Mouse (Mus musculus) cerebellum, adult 8-10 months (tissue): ENCODE measurements around the gene Kmt2c.
"Not testable (repeated sequence)": the region's sequence is repeated elsewhere in the genome, so short reads cannot be mapped to it uniquely, and the experiment has no call there.

Experiments used
- DNase-seq: peaks from one replicate; pipeline ENCODE4 v3.0.0; 2022

Gene Kmt2c

GRCm38 (mm10) chr5:25367126-25367525 is 131.5 kb downstream of the Kmt2c start:
- DNase-seq = no peak

DNA sequence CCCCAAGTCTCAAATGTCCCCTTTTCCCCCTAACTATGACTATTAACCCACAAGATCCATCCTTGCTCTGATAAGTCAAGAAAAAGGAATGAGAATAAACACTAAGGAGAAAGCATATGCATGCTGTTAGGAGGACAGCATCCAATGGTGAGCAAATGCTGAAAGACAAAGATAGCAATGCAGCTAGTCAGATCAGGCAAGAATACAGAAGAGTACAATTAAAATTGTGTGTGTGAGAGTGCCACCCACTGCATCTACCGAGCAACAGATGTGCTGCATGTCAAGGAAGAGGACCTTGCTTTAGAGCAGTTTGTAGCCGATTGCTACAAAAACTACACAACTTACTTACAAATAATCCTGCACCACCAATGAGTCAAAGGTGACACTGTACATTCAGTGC is 145.1 kb downstream of the Kmt2c start:
- no peak for DNase-seq

GRCm38 (mm10) chr5:25331322-25331721 is 167.3 kb downstream of the Kmt2c start:
- DNase-seq = no peak

DNA sequence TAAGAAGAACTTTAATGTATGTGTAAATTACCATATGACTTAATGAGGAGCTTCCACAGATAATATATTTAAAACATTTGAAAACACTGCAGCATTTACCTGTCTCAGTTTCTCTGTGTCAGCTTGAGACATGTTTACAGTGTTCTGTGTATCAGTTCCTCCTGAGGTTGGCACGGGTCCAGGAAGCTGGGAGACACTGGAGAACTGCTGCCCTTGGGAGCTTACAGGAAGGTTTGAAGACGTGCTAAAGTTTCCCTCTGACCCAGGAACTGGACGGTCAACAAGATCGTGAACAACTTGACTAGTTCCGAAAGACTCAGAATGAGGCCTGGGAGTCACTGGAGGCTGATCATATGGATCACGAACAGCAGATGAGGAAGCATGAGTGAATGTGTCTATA is 184.7 kb downstream of the Kmt2c start:
- peak; percentile 13 for DNase-seq

DNA sequence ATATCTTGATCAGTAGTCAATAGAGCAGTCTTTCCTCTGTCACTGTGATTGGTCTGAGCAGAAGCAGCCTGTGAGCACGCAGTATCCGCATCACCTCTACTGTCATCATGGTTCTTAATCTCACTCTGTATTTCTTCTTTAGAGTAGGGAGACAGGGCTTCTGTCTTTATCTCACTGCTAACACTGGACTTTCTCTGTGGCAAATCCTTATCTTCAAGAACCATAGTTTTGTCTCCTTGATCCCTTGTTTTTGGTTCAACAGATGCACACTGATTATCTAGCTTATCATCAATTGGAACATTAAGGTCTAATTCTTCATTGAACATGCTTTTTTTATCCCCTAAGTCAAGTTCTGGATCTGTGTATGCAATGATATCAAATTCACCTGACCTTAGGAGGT is 188.4 kb downstream of the Kmt2c start:
- no peak for DNase-seq

DNA sequence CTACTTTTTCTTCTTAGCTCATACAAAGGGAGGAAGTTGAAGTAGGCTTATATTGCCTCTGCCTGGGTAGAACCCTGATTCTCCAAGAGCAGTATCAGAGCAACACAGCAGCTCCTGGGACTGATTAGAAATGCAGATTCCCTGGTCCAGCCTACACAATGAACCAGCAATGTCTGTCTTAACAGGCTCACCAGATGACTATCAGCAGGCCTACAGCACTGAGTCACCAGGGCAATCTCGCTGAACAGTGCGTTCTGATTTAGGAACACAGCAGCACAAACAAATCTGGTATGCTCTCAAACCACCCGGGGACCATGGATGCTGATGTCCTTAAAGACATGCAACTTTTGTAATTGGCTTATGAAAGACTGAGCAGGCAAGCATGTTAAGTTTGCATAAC is 201.8 kb downstream of the Kmt2c start:
- no peak for DNase-seq

DNA sequence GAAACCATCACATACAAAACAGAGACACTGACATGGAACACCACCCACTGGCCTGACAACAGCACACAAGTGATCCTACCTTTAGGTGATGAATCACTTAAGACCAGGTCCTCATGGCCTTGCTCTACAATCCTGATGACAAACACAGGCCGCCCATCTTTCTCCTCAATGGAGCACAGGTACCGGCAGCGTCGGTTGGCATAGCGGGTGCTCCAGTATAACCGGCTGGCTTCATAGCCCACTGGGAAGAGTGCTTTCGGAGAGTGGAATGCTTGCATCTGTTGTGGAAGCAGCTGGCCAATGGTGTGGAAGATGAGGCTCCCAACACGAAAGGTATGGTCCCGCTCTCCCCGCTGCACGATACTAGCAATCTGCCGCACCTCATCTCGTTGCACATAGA is 214.6 kb downstream of the Kmt2c start:
- no peak for DNase-seq

DNA sequence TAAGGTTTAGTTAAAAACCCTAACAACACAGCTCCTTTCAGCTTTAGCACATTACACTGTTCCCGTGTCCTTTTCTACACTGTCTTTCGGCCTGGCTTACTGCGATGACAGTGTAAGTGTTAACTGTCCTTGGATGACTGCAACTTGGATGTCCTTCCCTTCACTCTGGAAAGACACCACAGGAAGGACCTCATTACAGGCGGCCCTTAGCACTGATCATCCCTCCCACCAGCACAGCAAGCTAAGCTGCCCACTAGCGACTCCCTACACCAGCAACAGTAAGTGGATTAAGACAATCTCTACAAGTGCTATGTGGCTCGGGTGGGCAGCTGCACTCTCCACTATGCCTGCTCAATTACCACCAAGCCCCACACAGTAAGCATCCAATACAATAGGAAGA is 222.2 kb downstream of the Kmt2c start:
- no peak for DNase-seq

DNA sequence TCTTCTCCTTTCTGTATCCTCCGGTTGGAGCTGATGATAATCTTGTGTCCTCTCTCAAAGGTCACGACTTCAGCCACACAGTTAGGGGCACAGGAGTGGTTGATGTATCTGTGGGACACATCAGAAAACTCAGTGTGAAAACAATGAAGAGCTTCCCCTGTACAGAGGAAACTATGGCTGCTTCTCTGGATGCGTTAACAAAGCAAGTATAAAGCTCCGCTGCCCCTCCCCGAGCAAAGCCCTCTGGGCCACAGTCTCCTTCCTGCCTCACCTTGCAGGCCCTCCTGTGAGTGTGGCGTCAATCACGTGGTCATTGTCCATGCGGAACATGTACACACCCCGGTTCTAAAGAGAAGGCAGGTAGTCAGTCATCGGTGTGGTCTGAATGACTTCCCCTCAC is 223.0 kb downstream of the Kmt2c start:
- no peak for DNase-seq

GRCm38 (mm10) chr5:25268258-25268888 is 230.2 kb downstream of the Kmt2c start:
- DNase-seq = no peak

DNA sequence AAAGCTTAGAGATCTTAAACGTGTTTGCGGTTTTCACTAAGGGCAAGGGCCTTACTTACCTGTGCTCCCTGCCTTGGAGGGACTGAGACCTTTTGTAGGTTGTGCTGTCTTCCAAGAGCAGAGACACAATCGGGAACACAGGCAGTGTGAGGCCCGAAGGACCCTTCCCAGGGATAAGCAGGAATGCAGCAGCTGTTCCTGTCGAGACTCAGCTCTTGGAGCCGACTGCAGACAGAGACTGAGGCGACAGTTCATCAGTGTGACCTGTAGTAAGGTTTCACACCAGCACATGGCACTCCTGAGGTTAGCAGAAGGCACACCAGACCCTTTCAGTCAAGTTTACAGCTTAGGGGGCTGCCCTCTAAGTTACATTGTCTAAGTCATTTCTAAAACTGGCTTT is 236.3 kb downstream of the Kmt2c start:
- DNase-seq = no peak

DNA sequence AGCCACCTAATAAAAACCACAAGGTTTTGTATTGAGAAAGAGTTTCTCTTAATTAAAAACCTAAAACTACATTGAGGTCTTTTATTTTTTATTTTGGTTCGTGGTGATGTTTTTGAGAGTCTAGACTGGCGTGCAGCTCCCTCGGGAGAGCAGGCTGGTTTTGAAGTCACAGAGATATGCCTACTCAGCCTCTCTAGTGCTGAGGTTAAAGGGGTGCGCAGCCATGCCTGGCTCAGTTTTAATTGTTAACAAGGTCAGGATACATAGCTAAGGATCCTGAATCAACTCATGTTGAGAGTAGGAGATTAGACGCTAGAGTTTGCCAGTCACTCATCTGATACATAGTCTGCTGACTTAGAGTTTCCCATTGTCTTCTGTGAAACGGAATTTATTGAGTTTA is 237.1 kb downstream of the Kmt2c start:
- DNase-seq = no peak

DNA sequence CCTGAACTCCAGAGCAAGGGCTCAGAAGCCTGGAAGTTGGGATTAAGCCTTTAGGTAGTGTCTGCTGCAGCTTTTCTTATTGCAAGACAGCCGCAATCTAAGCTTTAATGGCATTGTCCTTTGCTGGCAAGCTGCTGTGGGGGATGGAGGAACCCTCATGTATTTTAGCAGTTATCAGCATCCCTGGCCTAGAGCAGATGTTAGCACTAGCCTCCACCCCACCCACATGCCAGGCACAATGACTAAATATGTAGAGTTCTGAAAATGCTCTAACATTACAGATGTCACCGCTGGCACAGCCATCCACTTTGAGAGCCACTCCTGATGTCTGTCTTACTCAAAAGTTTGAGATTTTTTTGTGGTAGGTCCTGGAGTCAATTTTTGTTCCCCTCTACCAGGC is 241.9 kb downstream of the Kmt2c start:
- DNase-seq = no peak

- no peak for DNase-seq
These were observed 244.1 kb downstream of the Kmt2c start for GRCm38 (mm10) chr5:25254491-25254890.

DNA sequence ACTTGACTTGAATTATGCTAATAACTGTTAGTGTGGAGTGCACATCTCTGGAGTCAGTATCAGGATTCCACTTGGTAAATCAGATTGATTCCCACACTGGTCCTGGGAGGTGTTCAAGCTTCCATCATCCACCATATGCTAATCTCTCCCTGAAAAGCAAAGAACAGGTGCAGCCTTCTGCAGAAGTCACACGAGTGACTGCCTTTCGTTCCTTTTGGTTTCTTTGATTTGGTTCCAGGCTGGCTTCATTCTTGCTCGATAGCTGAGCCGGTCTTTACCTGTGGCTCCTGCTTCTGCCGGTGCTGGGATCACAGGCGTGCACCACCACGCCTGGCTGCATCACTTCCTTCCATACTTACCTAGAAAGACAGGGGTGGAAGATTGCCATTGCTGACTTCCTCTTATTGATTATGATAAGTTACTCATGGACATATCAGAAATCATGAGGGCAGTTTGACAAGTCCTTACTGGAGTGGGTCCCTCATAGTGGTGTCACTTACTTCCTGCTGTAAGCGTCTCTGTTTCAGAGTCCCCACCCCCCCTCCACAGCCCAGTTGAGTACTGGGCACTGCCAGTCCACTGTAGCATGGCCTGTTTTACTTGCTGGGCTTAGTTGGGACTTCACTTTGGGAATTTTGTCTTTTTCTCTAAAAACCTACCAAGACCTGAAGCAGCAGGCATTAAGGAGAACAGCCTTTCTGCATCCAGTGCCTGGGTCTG is 245.6 kb downstream of the Kmt2c start:
- no peak for DNase-seq

- no peak for DNase-seq
These were observed 246.2 kb downstream of the Kmt2c start for GRCm38 (mm10) chr5:25252423-25252822.

DNA sequence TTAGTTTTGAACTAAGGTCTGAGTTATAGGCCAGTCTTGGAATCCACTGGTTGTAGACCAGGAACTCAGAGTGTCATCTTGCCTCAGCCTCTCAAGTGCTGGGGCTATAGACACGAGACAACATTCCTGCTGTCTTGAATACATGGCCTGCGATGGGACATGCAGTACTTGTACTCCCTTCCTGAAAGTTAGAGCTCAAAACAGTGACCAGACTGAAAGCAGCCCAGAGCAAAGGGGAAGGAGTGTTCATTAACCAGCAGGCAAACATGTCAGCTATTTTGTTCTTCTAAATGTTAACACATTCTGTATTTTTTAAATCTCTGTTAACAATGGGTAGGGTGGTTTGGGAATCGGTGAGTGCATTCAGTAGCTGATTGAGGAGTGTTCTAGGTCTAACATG is 251.5 kb downstream of the Kmt2c start:
- DNase-seq = no peak

- no peak for DNase-seq
These were observed 252.1 kb downstream of the Kmt2c start for GRCm38 (mm10) chr5:25246473-25246865.

- no peak for DNase-seq
These were observed 252.6 kb downstream of the Kmt2c start for GRCm38 (mm10) chr5:25245806-25246472.

GRCm38 (mm10) chr5:25243101-25243500 is 255.5 kb downstream of the Kmt2c start:
- no peak for DNase-seq

DNA sequence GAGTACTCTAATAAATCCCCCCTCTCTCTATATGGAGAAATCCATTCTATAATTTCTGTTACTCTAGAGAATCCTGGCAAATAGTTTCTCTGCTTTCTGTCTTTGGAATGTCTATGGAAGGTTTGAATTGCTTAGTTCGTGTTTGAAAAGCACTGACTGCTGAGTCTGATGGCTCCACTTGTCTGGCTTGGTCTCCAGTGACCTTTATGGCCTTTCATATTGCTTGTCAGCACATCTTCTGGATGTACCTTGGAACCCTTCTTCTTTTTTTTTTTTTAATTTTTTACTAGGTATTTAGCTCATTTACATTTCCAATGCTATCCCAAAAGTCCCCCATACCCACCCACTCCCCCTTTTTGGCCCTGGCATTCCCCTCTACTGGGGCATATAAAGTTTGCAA is 274.2 kb downstream of the Kmt2c start:
- DNase-seq = not testable (repeated sequence)

- DNase-seq = peak; percentile 91
These were observed 275.6 kb downstream of the Kmt2c start, which contains the start of gene E130116L18Rik for GRCm38 (mm10) chr5:25222752-25223702. TSS of gene E130116L18Rik (minus strand) at chr5:25223153.
